Mouse (Mus musculus): Measurements from ENCODE around the gene Izumo1. TPM values are rescaled to one million over a fixed set of nuclear protein-coding genes. Genes with fewer than 3 reads are reported as not detected.
"Not testable (repeated sequence)": the region's sequence is repeated elsewhere in the genome, so short reads cannot be mapped to it uniquely, and the experiment has no call there.

Izumo1 gene
- total RNA-seq, 1 experiment from 2014 or later = not detected

DNA sequence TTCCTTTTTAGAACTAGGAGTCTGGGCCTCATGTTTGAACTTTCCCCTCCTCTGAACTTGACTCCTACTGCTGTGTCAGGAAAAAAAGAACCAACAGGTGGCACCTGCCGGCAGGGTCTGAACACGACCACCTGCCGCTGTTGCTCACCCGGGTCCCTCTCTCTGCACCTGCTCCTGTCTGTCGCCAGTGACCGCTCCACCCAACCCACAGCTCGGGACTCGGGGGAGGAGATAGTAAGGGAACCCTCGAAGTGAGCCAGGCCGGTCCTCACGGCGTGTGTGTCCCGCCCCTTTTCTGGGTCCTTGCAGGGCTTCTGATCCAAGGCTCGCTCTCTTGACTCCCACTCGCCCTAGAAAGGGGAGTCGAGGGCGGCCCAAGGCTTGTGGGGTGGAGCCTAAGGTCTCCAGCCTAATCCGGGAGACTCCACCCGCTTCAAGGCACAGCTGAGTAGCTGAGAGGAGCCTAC is 18.0 kb downstream of the Izumo1 start, which contains the start of gene Mamstr:
Gene Mamstr (plus strand): TSS at position 417 of the 467 bp plus-strand sequence.
- no peak for ATAC-seq (replicated peaks; ENCODE audit: insufficient number of reproducible peaks, low FRiP score, low TSS enrichment, poor library complexity, severe bottlenecking)

DNA sequence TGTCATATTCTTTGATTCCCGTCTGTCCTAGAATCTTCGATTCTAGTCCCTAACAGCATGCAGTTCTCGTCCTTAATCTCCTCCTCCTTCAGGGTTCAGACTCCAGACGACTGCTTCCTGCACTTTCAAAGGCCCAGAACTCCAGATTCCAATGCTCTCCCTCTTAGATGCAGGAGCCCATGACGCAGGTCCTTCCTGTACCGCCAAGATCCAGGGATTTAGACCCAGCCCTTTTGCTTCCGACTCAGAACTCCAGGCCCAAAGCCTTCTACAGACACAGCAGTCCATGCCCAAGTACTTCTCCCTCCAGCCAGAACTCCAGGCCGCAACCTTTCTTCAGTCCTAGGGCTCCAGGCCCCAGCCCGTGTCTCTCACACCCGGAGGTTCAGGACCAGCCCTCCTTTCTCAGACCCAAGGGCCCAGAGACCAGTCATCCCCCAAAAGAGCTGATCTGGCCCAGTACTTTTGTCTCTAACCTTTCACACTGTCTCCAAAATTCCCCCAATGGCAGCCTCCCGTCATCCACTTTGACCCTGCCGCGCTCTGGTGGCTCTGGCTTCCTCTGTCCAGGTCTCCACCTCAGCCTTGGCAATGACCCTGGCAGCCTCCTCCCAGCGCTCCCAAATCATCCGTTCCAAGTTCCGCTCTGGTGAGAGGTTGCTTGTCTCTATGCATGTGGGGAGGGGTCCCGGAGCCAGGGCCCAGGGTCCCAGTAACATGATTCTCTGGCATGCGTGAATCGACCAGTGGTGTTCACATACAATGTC is 18.8 kb downstream of the Izumo1 start:
- ATAC-seq (replicated peaks; ENCODE audit: insufficient number of reproducible peaks, low FRiP score, low TSS enrichment, poor library complexity, severe bottlenecking) = no peak

GRCm38 (mm10) chr7:45641391-45642040 is 19.9 kb downstream of the Izumo1 start:
- ATAC-seq (replicated peaks; ENCODE audit: insufficient number of reproducible peaks, low FRiP score, low TSS enrichment, poor library complexity, severe bottlenecking) = no peak

DNA sequence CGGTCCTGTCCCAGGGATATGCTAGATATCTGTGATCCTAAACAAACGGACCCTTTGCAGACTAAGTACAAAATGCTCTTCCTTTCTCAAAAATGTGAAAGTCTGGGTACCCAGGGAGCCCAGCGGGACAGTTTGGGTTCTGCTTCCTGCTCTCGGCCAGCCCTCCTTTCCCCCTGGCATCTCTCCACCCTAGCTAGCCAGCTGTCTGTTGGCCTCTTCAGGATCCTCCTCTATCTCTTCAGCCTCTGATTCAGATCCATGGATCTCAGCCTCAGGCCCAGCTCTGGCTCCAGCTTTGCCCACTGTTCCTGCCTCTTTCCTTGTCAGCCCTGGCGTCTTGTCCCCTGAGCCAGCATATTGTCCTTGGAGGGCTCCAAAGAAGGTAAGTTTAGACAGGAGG is 20.5 kb downstream of the Izumo1 start:
- ATAC-seq (replicated peaks; ENCODE audit: insufficient number of reproducible peaks, low FRiP score, low TSS enrichment, poor library complexity, severe bottlenecking) = no peak

DNA sequence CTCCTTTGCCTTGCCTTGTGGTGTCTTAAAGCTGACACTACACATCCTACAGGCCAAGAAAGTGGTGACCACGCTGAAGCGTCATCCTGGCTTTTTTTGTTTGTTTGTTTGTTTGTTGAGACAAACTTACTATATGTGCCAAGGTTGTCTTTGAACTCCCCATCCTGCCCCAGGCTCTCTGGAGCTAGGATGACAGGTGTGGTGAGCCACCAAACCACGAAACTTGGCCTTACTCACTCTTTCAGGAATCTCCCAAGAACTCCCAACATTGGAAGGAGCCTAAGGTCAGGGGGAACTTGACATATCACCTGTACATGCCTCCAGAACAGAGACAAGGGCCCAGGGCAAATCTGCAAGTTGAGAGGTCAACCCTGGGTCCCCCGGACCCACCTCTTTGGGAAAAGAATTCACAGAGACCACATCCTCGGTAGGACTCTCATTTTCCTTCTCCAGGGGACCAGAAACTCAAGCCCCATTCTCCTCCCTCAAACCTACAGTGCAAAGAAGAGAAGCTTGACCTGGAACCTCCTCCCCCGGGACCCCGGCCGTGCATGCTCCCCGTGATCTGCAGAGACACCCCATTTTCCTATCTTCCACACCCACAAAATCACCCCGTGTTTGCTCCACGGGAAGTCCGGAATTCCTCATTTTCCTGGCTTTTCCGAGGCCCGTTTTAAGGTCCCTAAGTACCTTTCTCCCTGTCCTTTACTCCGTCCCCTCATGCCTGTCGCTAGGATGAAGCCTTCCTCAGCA is 21.1 kb downstream of the Izumo1 start:
- no peak for ATAC-seq (replicated peaks; ENCODE audit: insufficient number of reproducible peaks, low FRiP score, low TSS enrichment, poor library complexity, severe bottlenecking)

- peak; percentile 74 for ATAC-seq (replicated peaks; ENCODE audit: insufficient number of reproducible peaks, low FRiP score, low TSS enrichment, poor library complexity, severe bottlenecking)
Measured at GRCm38 (mm10) chr7:45643441-45644178, 22.0 kb downstream of the Izumo1 start.

GRCm38 (mm10) chr7:45644183-45644582 is 22.6 kb downstream of the Izumo1 start:
- ATAC-seq (replicated peaks; ENCODE audit: insufficient number of reproducible peaks, low FRiP score, low TSS enrichment, poor library complexity, severe bottlenecking) = no peak

DNA sequence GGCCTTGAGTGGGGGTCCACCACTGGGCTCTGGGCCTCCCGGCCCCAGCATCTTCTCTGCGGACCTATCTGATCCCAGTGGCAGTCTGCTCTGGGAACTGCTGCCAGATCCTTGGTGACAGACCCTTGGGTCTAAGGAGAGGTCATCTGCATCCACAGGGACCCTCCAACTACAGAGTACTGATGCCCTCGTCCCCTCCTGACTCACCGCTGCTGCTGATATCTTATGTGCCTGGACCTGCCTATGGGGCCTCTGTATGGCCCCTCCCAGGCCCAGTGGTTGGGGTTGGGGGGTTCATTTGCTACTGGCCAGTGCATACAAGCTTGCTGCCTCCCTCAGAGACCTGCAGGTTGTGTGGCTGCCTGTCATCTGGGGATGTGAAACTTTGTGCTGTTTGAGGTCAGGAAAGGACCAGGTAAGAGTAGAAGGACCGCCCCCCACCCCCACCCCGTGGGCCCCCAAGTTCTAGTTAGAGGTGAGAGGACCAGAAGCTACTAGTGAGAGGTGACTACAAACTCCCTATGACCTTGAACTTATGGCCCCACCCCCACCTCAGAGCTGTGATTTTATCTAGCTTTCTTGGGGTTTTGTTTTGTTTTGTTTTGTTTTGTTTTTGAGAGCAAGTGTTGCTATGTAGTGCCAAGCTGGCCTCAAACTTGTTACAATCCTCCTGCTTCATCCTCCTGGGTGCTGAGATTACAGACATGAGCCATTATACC is 23.4 kb downstream of the Izumo1 start:
- no peak for ATAC-seq (replicated peaks; ENCODE audit: insufficient number of reproducible peaks, low FRiP score, low TSS enrichment, poor library complexity, severe bottlenecking)

DNA sequence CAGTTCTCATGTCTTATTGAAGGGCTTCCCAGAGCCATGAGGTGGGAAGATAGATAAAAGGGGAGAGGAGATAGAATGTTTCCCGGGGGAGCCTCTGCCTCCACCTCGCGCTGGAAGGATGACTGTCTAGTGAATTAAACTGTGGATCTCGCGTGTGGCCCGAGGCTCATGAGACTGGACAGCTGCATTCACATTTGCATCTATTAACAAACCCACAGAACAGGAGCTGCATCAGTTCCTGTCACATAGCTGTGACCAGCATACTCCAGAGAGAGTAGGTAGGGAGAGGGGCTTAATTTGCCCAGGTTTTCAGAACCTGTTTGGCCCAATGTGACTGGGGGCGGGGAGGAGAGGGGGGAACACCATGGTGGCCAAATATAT is 24.0 kb downstream of the Izumo1 start:
- no peak for ATAC-seq (replicated peaks; ENCODE audit: insufficient number of reproducible peaks, low FRiP score, low TSS enrichment, poor library complexity, severe bottlenecking)

- no peak for ATAC-seq (replicated peaks; ENCODE audit: insufficient number of reproducible peaks, low FRiP score, low TSS enrichment, poor library complexity, severe bottlenecking)
Measured at GRCm38 (mm10) chr7:45646671-45647070, 25.1 kb downstream of the Izumo1 start.

- ATAC-seq (replicated peaks; ENCODE audit: insufficient number of reproducible peaks, low FRiP score, low TSS enrichment, poor library complexity, severe bottlenecking) = no peak
Measured at GRCm38 (mm10) chr7:45649351-45649750, 27.7 kb downstream of the Izumo1 start.

GRCm38 (mm10) chr7:45650484-45650883 is 28.9 kb downstream of the Izumo1 start:
- not testable (repeated sequence) for ATAC-seq (replicated peaks; ENCODE audit: insufficient number of reproducible peaks, low FRiP score, low TSS enrichment, poor library complexity, severe bottlenecking)

DNA sequence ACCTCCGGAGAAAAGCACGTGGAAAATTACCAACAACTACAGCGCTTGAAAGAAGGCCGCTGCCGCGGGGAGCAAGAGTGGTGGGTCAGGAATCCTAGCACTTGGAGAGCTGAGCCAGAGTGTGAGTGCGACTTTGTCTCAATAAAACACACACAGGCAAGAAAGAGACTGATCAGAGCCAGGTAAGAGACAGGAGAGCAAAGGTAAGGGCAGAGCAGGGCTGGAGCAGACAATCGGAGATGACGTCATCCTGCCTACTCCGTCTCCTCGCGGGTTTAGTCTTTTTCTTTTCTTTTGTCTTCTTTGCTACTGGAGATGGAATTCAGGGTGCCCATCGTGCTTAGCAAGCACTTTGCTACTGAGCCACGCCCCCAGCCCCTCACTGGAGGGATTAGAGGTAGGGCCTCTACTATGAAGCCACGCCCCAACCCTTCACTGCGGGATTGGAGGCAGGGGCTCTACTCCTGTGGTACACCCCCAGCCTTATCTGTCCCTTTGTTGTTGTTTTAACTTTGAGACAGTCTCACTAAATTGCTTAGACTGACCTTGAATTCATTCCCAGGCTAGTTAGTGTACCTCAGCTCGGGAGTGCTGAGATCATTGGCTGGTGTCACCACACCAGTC is 32.9 kb downstream of the Izumo1 start:
- ATAC-seq (replicated peaks; ENCODE audit: insufficient number of reproducible peaks, low FRiP score, low TSS enrichment, poor library complexity, severe bottlenecking) = no peak

- ATAC-seq (replicated peaks; ENCODE audit: insufficient number of reproducible peaks, low FRiP score, low TSS enrichment, poor library complexity, severe bottlenecking) = peak; percentile 91
Measured at GRCm38 (mm10) chr7:45660746-45661478, 39.3 kb downstream of the Izumo1 start.

GRCm38 (mm10) chr7:45661702-45662101 is 40.1 kb downstream of the Izumo1 start:
- ATAC-seq (replicated peaks; ENCODE audit: insufficient number of reproducible peaks, low FRiP score, low TSS enrichment, poor library complexity, severe bottlenecking) = not testable (repeated sequence)

GRCm38 (mm10) chr7:45665303-45666138 is 43.9 kb downstream of the Izumo1 start:
- ATAC-seq (replicated peaks; ENCODE audit: insufficient number of reproducible peaks, low FRiP score, low TSS enrichment, poor library complexity, severe bottlenecking) = no peak

All from monocyte, adult 5-6 weeks (primary cell).